Mouse (Mus musculus) MEL (cell line): ENCODE measurements at regions not wholly inside any gene's neighbourhood (a gene's known extent, or its start where the extent isn't known, plus 50 kb on each side); places are given as distances from the start of the nearest gene placed in this dataset.

Experiments used
- DNase-seq: peaks from one replicate; pipeline ENCODE4 v3.0.0; 2011; ENCODE audit warnings: low read depth, low spot score
- H3K27ac ChIP-seq: 2 replicates; pipeline ENCODE4 v1.5.1; 2012; ENCODE audit warnings: low read depth, mild to moderate bottlenecking, control low read depth, low read length, moderate library complexity; ENCODE audit not compliant: control insufficient read depth
- H3K27me3 ChIP-seq, 2 experiments: fragments of 150-350 bp in 1 of 2; sonication (generic) in 1 of 2; 2 replicates each; pipeline ENCODE4 v1.6.1; 2012; ENCODE audit warnings: low read length in 2 of 2, mild to moderate bottlenecking in 2 of 2, improper control_type of control experiment in 1 of 2, moderate library complexity in 1 of 2; ENCODE audit not compliant: insufficient read depth in 2 of 2, control insufficient read depth in 1 of 2
- H3K36me3 ChIP-seq, 2 experiments: 2 replicates each; pipeline ENCODE4 v1.6.1; 2012 to 2014; ENCODE audit warnings: low read length in 2 of 2, improper control_type of control experiment in 1 of 2, inconsistent platforms in 1 of 2, mild to moderate bottlenecking in 1 of 2; ENCODE audit not compliant: insufficient read depth in 2 of 2, control insufficient read depth in 1 of 2
- H3K4me1 ChIP-seq, 2 experiments: fragments of 150-350 bp in 1 of 2; sonication (generic) in 1 of 2; 2 replicates each; pipeline ENCODE4 v1.6.1; 2012; ENCODE audit warnings: low read length in 2 of 2, improper control_type of control experiment in 1 of 2, mild to moderate bottlenecking in 1 of 2; ENCODE audit not compliant: insufficient read depth in 2 of 2, control insufficient read depth in 1 of 2
- H3K4me3 ChIP-seq, 2 experiments: fragments of 150-350 bp in 1 of 2; sonication (generic) in 1 of 2; 2 replicates each; pipeline ENCODE4 v1.5.1; 2012; ENCODE audit warnings: low read depth in 2 of 2, low read length in 2 of 2, mild to moderate bottlenecking in 2 of 2, moderate library complexity in 2 of 2, control low read depth in 1 of 2, improper control_type of control experiment in 1 of 2; ENCODE audit not compliant: control insufficient read depth in 1 of 2, insufficient read depth in 1 of 2
- H3K79me2 ChIP-seq: 2 replicates; pipeline ENCODE4 v1.6.1; 2012; ENCODE audit warnings: mild to moderate bottlenecking, low read length, moderate library complexity; ENCODE audit not compliant: control insufficient read depth, poor library complexity, insufficient read depth
- H3K9ac ChIP-seq: 2 replicates; pipeline ENCODE4 v1.6.1; 2012; ENCODE audit warnings: low read depth, mild to moderate bottlenecking, control low read depth, low read length, moderate library complexity; ENCODE audit not compliant: control insufficient read depth, poor library complexity, severe bottlenecking
- H3K9me3 ChIP-seq: fragments of 150-350 bp; sonication (generic); replicated peaks from 2 replicates; pipeline ENCODE4 v1.6.1; 2012; ENCODE audit warnings: mild to moderate bottlenecking, low read length, improper control_type of control experiment, moderate library complexity; ENCODE audit not compliant: insufficient read depth
- BHLHE40 ChIP-seq: IDR thresholded peaks from 2 replicates; pipeline ENCODE4 v1.6.1; 2012; ENCODE audit warnings: low read depth, mild to moderate bottlenecking, inconsistent platforms, low read length, improper control_type of control experiment, borderline replicate concordance
- CHD1 ChIP-seq: IDR thresholded peaks from 2 replicates; pipeline ENCODE4 v1.6.1; 2012; ENCODE audit warnings: low read depth, mild to moderate bottlenecking, inconsistent platforms, low read length, improper control_type of control experiment
- CHD2 ChIP-seq: IDR thresholded peaks from 2 replicates; pipeline ENCODE4 v1.6.1; 2011; ENCODE audit warnings: low read length, improper control_type of control experiment
- CTCF ChIP-seq, 3 experiments: IDR thresholded peaks in 2 of 3; conservative IDR thresholded peaks in 1 of 3; 2 replicates each; pipeline ENCODE4 v1.5.1; 2011 to 2012; ENCODE audit warnings: low read length in 3 of 3, low read depth in 2 of 3, mild to moderate bottlenecking in 2 of 3, improper control_type of control experiment in 1 of 3, inconsistent platforms in 1 of 3, mixed read lengths in 1 of 3, moderate library complexity in 1 of 3; ENCODE audit not compliant: control insufficient read depth in 1 of 3, insufficient read depth in 1 of 3, poor library complexity in 1 of 3, severe bottlenecking in 1 of 3
- E2F4 ChIP-seq: IDR thresholded peaks from 2 replicates; pipeline ENCODE4 v1.6.1; 2011; ENCODE audit warnings: low read depth, low read length, improper control_type of control experiment, borderline replicate concordance
- EP300 ChIP-seq, 2 experiments: IDR thresholded peaks; 2 replicates each; pipeline ENCODE4 v1.6.1; 2011; ENCODE audit warnings: improper control_type of control experiment in 2 of 2, low read length in 2 of 2, low read depth in 1 of 2, mild to moderate bottlenecking in 1 of 2
- ETS1 ChIP-seq: IDR thresholded peaks from 2 replicates; pipeline ENCODE4 v1.6.1; 2012; ENCODE audit warnings: low read depth, mild to moderate bottlenecking, inconsistent platforms, low read length, improper control_type of control experiment, moderate library complexity
- GABPA ChIP-seq: IDR thresholded peaks from 2 replicates; pipeline ENCODE4 v1.6.1; 2012; ENCODE audit warnings: low read depth, mild to moderate bottlenecking, inconsistent platforms, low read length, improper control_type of control experiment, moderate library complexity
- GATA1 ChIP-seq: IDR thresholded peaks from 2 replicates; pipeline ENCODE4 v1.6.1; 2011; ENCODE audit warnings: low read depth, low read length, improper control_type of control experiment
- HCFC1 ChIP-seq: IDR thresholded peaks from 2 replicates; pipeline ENCODE4 v1.6.1; 2012; ENCODE audit warnings: low read depth, mild to moderate bottlenecking, inconsistent platforms, low read length, improper control_type of control experiment, moderate library complexity
- JUND ChIP-seq: IDR thresholded peaks from 2 replicates; pipeline ENCODE4 v1.6.1; 2011; ENCODE audit warnings: low read depth, mild to moderate bottlenecking, improper control_type of control experiment, low read length
- KAT2A ChIP-seq: conservative IDR thresholded peaks from 2 replicates; pipeline ENCODE4 v1.6.1; 2012; ENCODE audit warnings: low read depth, low read length, improper control_type of control experiment, inconsistent platforms
- MAX ChIP-seq: IDR thresholded peaks from 2 replicates; pipeline ENCODE4 v1.6.1; 2011; ENCODE audit warnings: low read length, improper control_type of control experiment
- MAZ ChIP-seq: IDR thresholded peaks from 2 replicates; pipeline ENCODE4 v1.6.1; 2012; ENCODE audit warnings: low read depth, mild to moderate bottlenecking, inconsistent platforms, low read length, improper control_type of control experiment
- MEF2A ChIP-seq: IDR thresholded peaks from 2 replicates; pipeline ENCODE4 v1.6.1; 2014; ENCODE audit warnings: low read depth, mild to moderate bottlenecking, inconsistent platforms, low read length, improper control_type of control experiment; ENCODE audit not compliant: poor library complexity, insufficient replicate concordance, severe bottlenecking; ENCODE audit errors: extremely low read depth
- MXI1 ChIP-seq: IDR thresholded peaks from 2 replicates; pipeline ENCODE4 v1.6.1; 2011; ENCODE audit warnings: mild to moderate bottlenecking, low read depth, low read length, improper control_type of control experiment
- MYB ChIP-seq: IDR thresholded peaks from 2 replicates; pipeline ENCODE4 v1.6.1; 2011; ENCODE audit warnings: mild to moderate bottlenecking, low read depth, low read length, improper control_type of control experiment
- MYC ChIP-seq: IDR thresholded peaks from 2 replicates; pipeline ENCODE4 v1.6.1; 2011; ENCODE audit warnings: low read depth, mild to moderate bottlenecking, low read length, improper control_type of control experiment, moderate library complexity
- NELFE ChIP-seq: IDR thresholded peaks from 2 replicates; pipeline ENCODE4 v1.6.1; 2011; ENCODE audit warnings: low read depth, low read length, improper control_type of control experiment
- NRF1 ChIP-seq: IDR thresholded peaks from 2 replicates; pipeline ENCODE4 v1.6.1; 2014; ENCODE audit warnings: low read depth, mild to moderate bottlenecking, inconsistent platforms, low read length, improper control_type of control experiment, moderate library complexity; ENCODE audit not compliant: poor library complexity, insufficient read depth, severe bottlenecking
- POLR2A ChIP-seq, 2 experiments: IDR thresholded peaks; 2 replicates each; pipeline ENCODE4 v1.6.1; 2011 to 2012; ENCODE audit warnings: low read length in 2 of 2, mild to moderate bottlenecking in 2 of 2, control low read depth in 1 of 2, improper control_type of control experiment in 1 of 2, low read depth in 1 of 2, moderate library complexity in 1 of 2; ENCODE audit not compliant: control insufficient read depth in 1 of 2, insufficient read depth in 1 of 2, poor library complexity in 1 of 2
- POLR2AphosphoS2 ChIP-seq: IDR thresholded peaks from 2 replicates; pipeline ENCODE4 v1.6.1; 2011; ENCODE audit warnings: low read length, improper control_type of control experiment
- RAD21 ChIP-seq: IDR thresholded peaks from 2 replicates; pipeline ENCODE4 v1.6.1; 2011; ENCODE audit warnings: mild to moderate bottlenecking, low read depth, low read length, improper control_type of control experiment
- RCOR1 ChIP-seq: IDR thresholded peaks from 2 replicates; pipeline ENCODE4 v1.6.1; 2012; ENCODE audit warnings: low read depth, mild to moderate bottlenecking, inconsistent platforms, low read length, improper control_type of control experiment
- SIN3A ChIP-seq: IDR thresholded peaks from 2 replicates; pipeline ENCODE4 v1.6.1; 2012; ENCODE audit warnings: low read length, improper control_type of control experiment, inconsistent platforms
- SMC3 ChIP-seq: IDR thresholded peaks from 2 replicates; pipeline ENCODE4 v1.6.1; 2011; ENCODE audit warnings: low read depth, low read length, improper control_type of control experiment
- TAL1 ChIP-seq: IDR thresholded peaks from 2 replicates; pipeline ENCODE4 v1.6.1; 2012; ENCODE audit warnings: mild to moderate bottlenecking, inconsistent platforms, low read length, moderate library complexity, mixed read lengths
- TBP ChIP-seq: IDR thresholded peaks from 2 replicates; pipeline ENCODE4 v1.8.0; 2011; ENCODE audit warnings: low read depth, low read length, improper control_type of control experiment
- UBTF ChIP-seq: IDR thresholded peaks from 2 replicates; pipeline ENCODE4 v1.6.1; 2012; ENCODE audit warnings: low read depth, mild to moderate bottlenecking, inconsistent platforms, low read length, improper control_type of control experiment, moderate library complexity, borderline replicate concordance; ENCODE audit not compliant: insufficient read depth
- ZC3H11A ChIP-seq: IDR thresholded peaks from 2 replicates; pipeline ENCODE4 v1.6.1; 2012; ENCODE audit warnings: low read depth, mild to moderate bottlenecking, inconsistent platforms, low read length, improper control_type of control experiment
- ZMIZ1 ChIP-seq: IDR thresholded peaks from 2 replicates; pipeline ENCODE4 v1.6.1; 2012; ENCODE audit warnings: low read depth, mild to moderate bottlenecking, inconsistent platforms, low read length, improper control_type of control experiment, moderate library complexity

DNA sequence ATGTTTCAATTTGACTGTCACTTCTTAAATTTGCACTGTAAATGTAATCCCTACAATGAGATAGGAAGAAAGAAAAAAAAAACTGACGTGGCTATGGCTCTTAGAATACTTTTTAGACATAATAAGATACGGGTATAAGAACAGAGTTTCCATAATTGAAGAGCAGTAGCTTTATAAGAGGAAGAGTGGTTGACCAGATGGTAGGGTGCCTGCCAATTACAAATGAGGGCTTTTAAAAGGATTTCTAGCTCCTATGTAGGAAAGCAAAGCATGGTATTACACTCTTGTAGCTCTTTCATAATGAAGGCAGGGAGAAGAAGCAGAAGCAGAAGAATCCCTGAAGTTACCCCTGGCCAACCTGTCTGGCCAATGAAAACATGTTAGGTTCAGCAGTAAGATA, 239.7 kb upstream of the Car10 start:
- Histone ChIP-seq H3K9ac (no peak overlapping the region), H3K4me3 (no peak overlapping the region), H3K36me3 (no peaks in the 10 kb centered on the region), H3K79me2 (no peaks in the 10 kb centered on the region), H3K9me3 (no peaks in the 10 kb centered on the region), H3K27me3 (no peaks in the 10 kb centered on the region), H3K27ac (no peak overlapping the region), H3K4me1 (no peaks in the 10 kb centered on the region)
- no peak for DNase-seq
- TF ChIP-seq HCFC1 (no peak), MAZ (no peak), MEF2A (no peak), MYB (no peak), BHLHE40 (no peak), SIN3A (no peak)

DNA sequence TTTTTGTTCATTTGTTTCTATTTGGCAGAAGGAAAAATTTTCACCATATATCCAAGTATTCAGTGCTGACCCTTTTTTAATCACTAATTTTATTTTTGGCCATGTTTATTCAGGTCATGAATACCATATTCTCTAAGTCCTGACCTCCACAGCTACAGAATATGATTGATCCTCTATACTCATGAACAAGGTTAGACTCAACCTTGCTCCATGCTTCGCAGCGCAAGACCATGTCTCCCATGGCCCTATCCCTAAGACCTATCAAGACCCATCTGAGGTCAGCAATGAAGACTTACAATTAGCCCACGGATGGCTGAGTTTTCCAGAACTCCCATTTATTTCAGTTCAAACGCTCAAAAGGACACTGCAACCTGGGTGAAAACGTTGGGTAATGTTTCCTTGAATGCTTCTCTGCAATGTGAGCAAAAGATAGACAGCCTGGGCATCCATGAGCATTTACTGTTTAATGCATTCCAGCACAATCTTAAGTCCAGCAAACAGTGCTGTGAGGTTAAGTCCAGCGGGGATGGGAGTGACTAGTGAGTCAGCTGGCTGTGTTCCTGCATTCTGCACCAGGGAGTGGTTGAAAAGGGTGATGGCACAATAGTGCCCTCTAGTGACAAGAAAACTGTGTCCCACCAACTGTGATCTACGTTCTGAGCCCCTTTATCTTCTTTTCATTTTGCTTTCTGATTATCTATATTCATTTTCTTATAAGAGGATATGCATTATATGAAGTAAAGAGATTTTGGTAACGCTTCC, 208.0 kb upstream of the Car10 start:
- Histone ChIP-seq H3K27me3 (no peaks in the 10 kb centered on the region), H3K36me3 (no peaks in the 10 kb centered on the region), H3K4me1 (no peaks in the 10 kb centered on the region), H3K9me3 (no peaks in the 10 kb centered on the region), H3K4me3 (no peak overlapping the region), H3K79me2 (no peaks in the 10 kb centered on the region), H3K27ac (no peak overlapping the region), H3K9ac (no peak overlapping the region)
- peak; percentile 26 for DNase-seq
- TF ChIP-seq SMC3 = peak; percentile 54
- no peak for TF ChIP-seq MXI1
- no peak for TF ChIP-seq JUND
- TF ChIP-seq ZC3H11A = peak; percentile 40
- TF ChIP-seq CHD1 = no peak
- TF ChIP-seq MEF2A = no peak
- no peak for TF ChIP-seq TAL1
- TF ChIP-seq RCOR1 = no peak
- TF ChIP-seq CHD2 = no peak
- TF ChIP-seq GATA1 = no peak
- no peak for TF ChIP-seq NRF1
- peak; percentile 55 for TF ChIP-seq RAD21
- no peak for TF ChIP-seq POLR2A (IDR thresholded peaks at IDR 0.05; ENCODE audit: control insufficient read depth in 1 of 2, insufficient read depth in 1 of 2, low read depth in 1 of 2, low read length in 2 of 2, poor library complexity in 1 of 2)
- no peak for TF ChIP-seq E2F4
- TF ChIP-seq CTCF (IDR thresholded peaks at IDR 0.05 in 2 of 3, conservative IDR thresholded peaks at IDR 0.05 in 1 of 3; ENCODE audit: control insufficient read depth in 1 of 3, insufficient read depth in 1 of 3, low read depth in 2 of 3, low read length in 3 of 3, poor library complexity in 1 of 3, severe bottlenecking in 1 of 3) = peak; percentile 40 to 55 (median 43)
- no peak for TF ChIP-seq MYC
- no peak for TF ChIP-seq GABPA
- TF ChIP-seq KAT2A = no peak
- TF ChIP-seq POLR2AphosphoS2 = no peak
- no peak for TF ChIP-seq HCFC1
- TF ChIP-seq BHLHE40 = no peak
- TF ChIP-seq TBP = no peak
- no peak for TF ChIP-seq UBTF
- no peak for TF ChIP-seq SIN3A
- TF ChIP-seq ETS1 = no peak
- TF ChIP-seq ZMIZ1 = no peak
- TF ChIP-seq EP300 (IDR thresholded peaks at IDR 0.05; ENCODE audit: low read depth in 1 of 2, low read length in 2 of 2) = no peak
- TF ChIP-seq NELFE = no peak
- TF ChIP-seq MYB = no peak
- TF ChIP-seq MAX = no peak
